Mouse (Mus musculus) midbrain, embryonic 16.5 days (tissue): ENCODE data around the gene Gm7145. TPM values are rescaled to one million over a fixed set of nuclear protein-coding genes. Genes with fewer than 3 reads are reported as not detected.
"Not testable (repeated sequence)": the region's sequence is repeated elsewhere in the genome, so short reads cannot be mapped to it uniquely, and the experiment has no call there.

ENCODE experiments used
- ATAC-seq: fragments of 200-750 bp; cut with Nextera tagmentation; 2 replicates; pipeline ENCODE4 v1.8.0; 2017; ENCODE audit warnings: moderate TSS enrichment
- H3K27ac ChIP-seq: fragments of 300-500 bp; sonication (generic); 2 replicates; pipeline ENCODE4 v1.5.1; 2014; ENCODE audit warnings: mild to moderate bottlenecking, low read length, mixed read lengths
- H3K27me3 ChIP-seq: fragments of 300-500 bp; sonication (generic); 2 replicates; pipeline ENCODE4 v1.6.1; 2014; ENCODE audit warnings: low read depth, low read length, mixed read lengths; ENCODE audit not compliant: control insufficient read depth, insufficient read depth
- H3K36me3 ChIP-seq: fragments of 300-500 bp; sonication (generic); 2 replicates; pipeline ENCODE4 v1.6.1; 2014; ENCODE audit warnings: mild to moderate bottlenecking, low read length, moderate library complexity, mixed read lengths; ENCODE audit not compliant: control insufficient read depth, insufficient read depth
- H3K4me1 ChIP-seq: fragments of 300-500 bp; sonication (generic); 2 replicates; pipeline ENCODE4 v1.6.1; 2014; ENCODE audit warnings: mild to moderate bottlenecking, low read length, mixed read lengths; ENCODE audit not compliant: control insufficient read depth, insufficient read depth
- H3K4me2 ChIP-seq: fragments of 300-500 bp; sonication (generic); 2 replicates; pipeline ENCODE4 v1.6.1; 2014; ENCODE audit warnings: mild to moderate bottlenecking, low read length, mixed read lengths
- H3K4me3 ChIP-seq: fragments of 300-500 bp; sonication (generic); 2 replicates; pipeline ENCODE4 v1.5.1; 2014; ENCODE audit warnings: low read depth, mild to moderate bottlenecking, low read length, moderate library complexity, mixed read lengths
- H3K9ac ChIP-seq: fragments of 300-500 bp; sonication (generic); 2 replicates; pipeline ENCODE4 v1.6.1; 2014; ENCODE audit warnings: low read depth, low read length, mixed read lengths
- H3K9me3 ChIP-seq: fragments of 300-500 bp; sonication (generic); replicated peaks from 2 replicates; pipeline ENCODE4 v1.6.1; 2014; ENCODE audit warnings: mild to moderate bottlenecking, low read length, mixed read lengths; ENCODE audit not compliant: control insufficient read depth, poor library complexity, severe bottlenecking
- WGBS: fragments of 180-500 bp; shearing (Covaris S2); extraction: QIAGEN DNeasy Blood & Tissue Kit; methylation state at CpG from one replicate; pipeline ENCODE4 v1.1.7; 2014; 5-methylcytosine and 5-hydroxymethylcytosine counted together
- polyA plus RNA-seq: library from polyadenylated mRNA; unstranded; fragments of >200 nt; fragmentation: Nextera tagmentation; extraction: Ambion mirVana; gene quantifications from 2 replicates; pipeline ENCODE4 v1.2.1, GENCODE M21; 2015

Gene Gm7145
- polyA plus RNA-seq, result not detected in 2 replicates

DNA sequence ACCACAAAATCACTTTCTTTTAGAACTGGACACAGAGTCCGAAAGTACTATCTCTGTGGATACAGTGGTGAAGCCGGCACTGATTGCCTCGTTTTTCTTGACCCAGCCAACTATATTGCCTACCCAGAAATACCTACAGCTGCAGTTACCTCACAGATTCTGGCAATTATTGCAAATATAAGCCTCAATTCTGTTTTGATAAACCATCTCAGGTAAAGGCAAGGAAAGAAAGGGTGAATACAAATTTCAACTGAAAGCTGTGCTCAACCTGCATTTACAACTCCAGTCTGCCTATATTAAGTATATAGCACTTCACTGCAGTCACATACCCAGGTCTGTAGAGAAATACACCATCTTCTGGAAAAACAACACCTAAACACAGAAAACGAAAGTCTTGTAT is at the start of gene Gm7145:
Gene Gm7145, plus strand, starts transcription at position 301 of the 400 bp plus-strand sequence.
- no peak within 1 kb of the TSS for H3K9ac ChIP-seq
- WGBS, result 73% methylated on average over 4 of the region's 4 CpGs
- no peak within 1 kb of the TSS for H3K4me2 ChIP-seq
- H3K4me3 ChIP-seq, result no peak within 1 kb of the TSS
- no peak within 1 kb of the TSS for H3K27ac ChIP-seq
- H3K27me3 ChIP-seq, result no peaks in the 10 kb centered on the region
- H3K36me3 ChIP-seq, result no peaks in the 10 kb centered on the region
- no peaks in the 10 kb centered on the region for H3K4me1 ChIP-seq
- H3K9me3 ChIP-seq, result no peaks in the 10 kb centered on the region
- ATAC-seq, result no peak

DNA sequence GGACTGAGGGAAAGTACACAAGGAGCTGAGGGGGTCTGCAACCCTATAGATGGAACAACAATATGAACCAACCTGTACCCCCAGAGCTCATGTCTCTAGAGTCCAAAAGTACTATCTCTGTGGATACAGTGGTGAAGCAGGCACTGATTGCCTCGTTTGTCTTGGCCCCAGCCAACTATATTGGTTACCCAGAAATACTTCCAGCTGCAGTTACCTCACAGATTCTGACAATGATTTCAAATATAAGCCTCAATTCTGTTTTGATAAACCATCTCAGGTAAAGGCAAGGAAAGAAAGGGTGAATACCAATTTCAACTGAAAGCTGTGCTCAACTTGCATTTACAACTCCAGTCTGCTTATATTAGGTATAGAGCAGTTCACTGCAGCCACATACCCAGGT is 38.0 kb upstream of the Gm7145 start, which contains the start of gene Gm28168:
Gene Gm28168, plus strand, starts transcription at position 301 of the 400 bp plus-strand sequence.
- not testable (repeated sequence) for ATAC-seq, H3K27ac ChIP-seq, H3K9ac ChIP-seq, H3K4me1 ChIP-seq, H3K9me3 ChIP-seq, H3K27me3 ChIP-seq, H3K4me3 ChIP-seq, H3K4me2 ChIP-seq, H3K36me3 ChIP-seq
- WGBS, result 46% methylated on average over 1 of the region's 1 CpGs

DNA sequence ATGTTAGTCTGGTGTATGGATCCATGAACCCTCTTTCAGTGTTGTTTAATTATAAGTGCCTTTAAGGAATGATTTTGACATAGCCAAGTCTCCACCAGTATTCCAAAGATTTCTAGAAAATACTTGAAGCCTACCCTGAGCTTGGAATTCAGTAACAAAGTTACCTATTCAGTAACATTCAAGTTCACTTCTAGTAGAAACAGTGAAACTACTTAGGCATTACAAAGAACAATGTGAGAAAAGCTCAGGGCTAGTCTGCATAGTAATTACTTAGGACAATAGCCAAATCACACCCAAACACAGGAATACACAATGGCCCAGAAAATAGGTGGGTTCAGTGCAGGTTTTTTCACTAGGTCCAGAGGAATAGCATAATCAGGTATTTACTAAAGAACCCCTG is 38.1 kb downstream of the Gm7145 start:
- ATAC-seq, result not testable (repeated sequence)

DNA sequence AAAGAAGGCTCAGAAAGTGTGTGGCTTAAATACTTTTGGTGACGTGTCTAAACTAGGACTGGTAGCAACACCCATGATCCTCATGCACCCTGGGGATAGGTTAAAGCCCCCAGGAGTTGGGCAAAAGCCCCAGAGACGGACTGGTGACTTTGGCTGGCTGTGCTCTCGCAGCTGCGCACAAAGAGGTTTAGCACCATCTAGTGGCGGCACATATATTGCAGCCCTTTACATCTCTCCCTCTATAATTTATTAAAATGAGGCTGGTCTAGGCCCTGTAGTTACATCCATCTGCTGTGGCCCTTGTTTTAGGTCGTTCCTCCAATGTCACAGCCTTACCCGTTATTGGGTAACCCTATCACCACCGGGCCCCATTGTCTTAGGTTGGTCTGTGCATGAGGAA is 47.0 kb downstream of the Gm7145 start:
- not testable (repeated sequence) for H3K4me2 ChIP-seq, H3K27me3 ChIP-seq, H3K27ac ChIP-seq, H3K36me3 ChIP-seq, ATAC-seq, H3K9me3 ChIP-seq, H3K4me3 ChIP-seq, H3K4me1 ChIP-seq, H3K9ac ChIP-seq
- WGBS, result 18% methylated on average over 8 of the region's 8 CpGs

More for the DNA sequence above, 38.1 kb downstream of the Gm7145 start:
- H3K9me3 ChIP-seq, H3K4me3 ChIP-seq, H3K27me3 ChIP-seq, H3K9ac ChIP-seq, H3K4me2 ChIP-seq, H3K27ac ChIP-seq, H3K4me1 ChIP-seq, H3K36me3 ChIP-seq: not testable (repeated sequence)

Other genes with a start within 250 kb of the Gm7145 start
- not detected in 2 replicates for gene B020011L13Rik, start 184.8 kb upstream of the Gm7145 start, polyA plus RNA-seq
- gene Gm28360, start 135.9 kb upstream of the Gm7145 start, polyA plus RNA-seq, result not detected in 2 replicates
- gene Gm28168, start 37.9 kb upstream of the Gm7145 start, polyA plus RNA-seq, result not detected in 2 replicates
- gene Gm29106, start 210.6 kb downstream of the Gm7145 start, polyA plus RNA-seq, result 0.31 and 0.35 TPM in 2 replicates